Mouse (Mus musculus): Measurements from ENCODE around the gene Dctpp1.
A peak's percentile ranks its signal among the peaks of the same experiment; 100 is the strongest.

DNA sequence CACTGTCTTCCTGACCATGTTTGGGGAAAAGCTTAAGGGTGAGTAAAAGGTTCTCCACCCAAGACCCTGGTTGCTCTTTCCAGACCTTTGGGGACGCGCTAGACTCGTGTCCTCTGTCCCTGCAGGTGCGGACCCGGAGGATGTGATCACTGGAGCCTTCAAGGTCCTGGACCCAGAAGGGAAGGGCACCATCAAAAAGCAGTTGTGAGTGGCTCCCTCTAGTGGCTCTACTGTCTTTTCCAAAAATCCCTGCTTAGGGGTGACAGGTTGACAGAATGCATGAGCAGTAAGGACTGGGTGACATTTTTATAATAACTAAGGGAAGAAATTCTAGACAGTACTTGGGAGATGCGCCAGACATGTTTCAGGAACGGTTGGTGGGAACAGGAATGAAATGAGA is 47.0 kb downstream of the Dctpp1 start:
- TF ChIP-seq CTCF (IDR thresholded peaks at IDR 0.05; ENCODE audit: extremely low read depth, insufficient read length, insufficient replicate concordance, low read depth, low read length), result peak; percentile 59; the same call in 1 of the 2 replicates
- TF ChIP-seq POLR2A (IDR thresholded peaks at IDR 0.05; ENCODE audit: low read depth, low read length), result no peak
